Mouse (Mus musculus) MEL (cell line): ENCODE results near the gene Gm20388. TPM values are rescaled to one million over a fixed set of nuclear protein-coding genes. Genes with fewer than 3 reads are reported as not detected.

ENCODE experiments used
- DNase-seq: peaks from one replicate; pipeline ENCODE4 v3.0.0; 2011; ENCODE audit warnings: low read depth, low spot score
- H3K27ac ChIP-seq: 2 replicates; pipeline ENCODE4 v1.5.1; 2012; ENCODE audit warnings: low read depth, mild to moderate bottlenecking, control low read depth, low read length, moderate library complexity; ENCODE audit not compliant: control insufficient read depth
- H3K27me3 ChIP-seq, 2 experiments: fragments of 150-350 bp in 1 of 2; sonication (generic) in 1 of 2; 2 replicates each; pipeline ENCODE4 v1.6.1; 2012; ENCODE audit warnings: low read length in 2 of 2, mild to moderate bottlenecking in 2 of 2, improper control_type of control experiment in 1 of 2, moderate library complexity in 1 of 2; ENCODE audit not compliant: insufficient read depth in 2 of 2, control insufficient read depth in 1 of 2
- H3K36me3 ChIP-seq, 2 experiments: 2 replicates each; pipeline ENCODE4 v1.6.1; 2012 to 2014; ENCODE audit warnings: low read length in 2 of 2, improper control_type of control experiment in 1 of 2, inconsistent platforms in 1 of 2, mild to moderate bottlenecking in 1 of 2; ENCODE audit not compliant: insufficient read depth in 2 of 2, control insufficient read depth in 1 of 2
- H3K4me1 ChIP-seq, 2 experiments: fragments of 150-350 bp in 1 of 2; sonication (generic) in 1 of 2; 2 replicates each; pipeline ENCODE4 v1.6.1; 2012; ENCODE audit warnings: low read length in 2 of 2, improper control_type of control experiment in 1 of 2, mild to moderate bottlenecking in 1 of 2; ENCODE audit not compliant: insufficient read depth in 2 of 2, control insufficient read depth in 1 of 2
- H3K4me3 ChIP-seq, 2 experiments: fragments of 150-350 bp in 1 of 2; sonication (generic) in 1 of 2; 2 replicates each; pipeline ENCODE4 v1.5.1; 2012; ENCODE audit warnings: low read depth in 2 of 2, low read length in 2 of 2, mild to moderate bottlenecking in 2 of 2, moderate library complexity in 2 of 2, control low read depth in 1 of 2, improper control_type of control experiment in 1 of 2; ENCODE audit not compliant: control insufficient read depth in 1 of 2, insufficient read depth in 1 of 2
- H3K79me2 ChIP-seq: 2 replicates; pipeline ENCODE4 v1.6.1; 2012; ENCODE audit warnings: mild to moderate bottlenecking, low read length, moderate library complexity; ENCODE audit not compliant: control insufficient read depth, poor library complexity, insufficient read depth
- H3K9ac ChIP-seq: 2 replicates; pipeline ENCODE4 v1.6.1; 2012; ENCODE audit warnings: low read depth, mild to moderate bottlenecking, control low read depth, low read length, moderate library complexity; ENCODE audit not compliant: control insufficient read depth, poor library complexity, severe bottlenecking
- H3K9me3 ChIP-seq: fragments of 150-350 bp; sonication (generic); replicated peaks from 2 replicates; pipeline ENCODE4 v1.6.1; 2012; ENCODE audit warnings: mild to moderate bottlenecking, low read length, improper control_type of control experiment, moderate library complexity; ENCODE audit not compliant: insufficient read depth
- CHD2 ChIP-seq: IDR thresholded peaks from 2 replicates; pipeline ENCODE4 v1.6.1; 2011; ENCODE audit warnings: low read length, improper control_type of control experiment
- ETS1 ChIP-seq: IDR thresholded peaks from 2 replicates; pipeline ENCODE4 v1.6.1; 2012; ENCODE audit warnings: low read depth, mild to moderate bottlenecking, inconsistent platforms, low read length, improper control_type of control experiment, moderate library complexity
- GABPA ChIP-seq: IDR thresholded peaks from 2 replicates; pipeline ENCODE4 v1.6.1; 2012; ENCODE audit warnings: low read depth, mild to moderate bottlenecking, inconsistent platforms, low read length, improper control_type of control experiment, moderate library complexity
- JUND ChIP-seq: IDR thresholded peaks from 2 replicates; pipeline ENCODE4 v1.6.1; 2011; ENCODE audit warnings: low read depth, mild to moderate bottlenecking, improper control_type of control experiment, low read length
- MAFK ChIP-seq: IDR thresholded peaks from 2 replicates; pipeline ENCODE4 v1.6.1; 2011; ENCODE audit warnings: low read depth, mild to moderate bottlenecking, low read length, improper control_type of control experiment, borderline replicate concordance
- MEF2A ChIP-seq: IDR thresholded peaks from 2 replicates; pipeline ENCODE4 v1.6.1; 2014; ENCODE audit warnings: low read depth, mild to moderate bottlenecking, inconsistent platforms, low read length, improper control_type of control experiment; ENCODE audit not compliant: poor library complexity, insufficient replicate concordance, severe bottlenecking; ENCODE audit errors: extremely low read depth
- MXI1 ChIP-seq: IDR thresholded peaks from 2 replicates; pipeline ENCODE4 v1.6.1; 2011; ENCODE audit warnings: mild to moderate bottlenecking, low read depth, low read length, improper control_type of control experiment
- MYC ChIP-seq: IDR thresholded peaks from 2 replicates; pipeline ENCODE4 v1.6.1; 2011; ENCODE audit warnings: low read depth, mild to moderate bottlenecking, low read length, improper control_type of control experiment, moderate library complexity
- NRF1 ChIP-seq: IDR thresholded peaks from 2 replicates; pipeline ENCODE4 v1.6.1; 2014; ENCODE audit warnings: low read depth, mild to moderate bottlenecking, inconsistent platforms, low read length, improper control_type of control experiment, moderate library complexity; ENCODE audit not compliant: poor library complexity, insufficient read depth, severe bottlenecking
- SMC3 ChIP-seq: IDR thresholded peaks from 2 replicates; pipeline ENCODE4 v1.6.1; 2011; ENCODE audit warnings: low read depth, low read length, improper control_type of control experiment
- TAL1 ChIP-seq: IDR thresholded peaks from 2 replicates; pipeline ENCODE4 v1.6.1; 2012; ENCODE audit warnings: mild to moderate bottlenecking, inconsistent platforms, low read length, moderate library complexity, mixed read lengths
- USF1 ChIP-seq: IDR thresholded peaks from 2 replicates; pipeline ENCODE4 v1.6.1; 2014; ENCODE audit warnings: low read depth, mild to moderate bottlenecking, inconsistent platforms, low read length, improper control_type of control experiment, moderate library complexity
- ZC3H11A ChIP-seq: IDR thresholded peaks from 2 replicates; pipeline ENCODE4 v1.6.1; 2012; ENCODE audit warnings: low read depth, mild to moderate bottlenecking, inconsistent platforms, low read length, improper control_type of control experiment
- ZKSCAN1 ChIP-seq: IDR thresholded peaks from 2 replicates; pipeline ENCODE4 v1.6.1; 2012; ENCODE audit warnings: low read depth, mild to moderate bottlenecking, inconsistent platforms, low read length, improper control_type of control experiment, moderate library complexity
- polyA plus RNA-seq, 2 experiments: library from polyadenylated mRNA; stranded (reverse) in 1 of 2; unstranded in 1 of 2; fragments of >175 nt in 1 of 2; fragments of >200 nt in 1 of 2; gene quantifications; 2 replicates each; pipeline versions ENCODE4 v1.2.1 to v1.2.4; 2012; ENCODE audit warnings: low replicate concordance in 2 of 2, low read depth in 1 of 2; ENCODE audit not compliant: insufficient read length in 2 of 2, insufficient read depth in 1 of 2, missing spikeins in 1 of 2
- total RNA-seq: library from RNA; depleted of rRNA; stranded (reverse); fragments of 300-350 nt; gene quantifications from 2 replicates; pipeline ENCODE4 v1.2.3, GENCODE M21; 2012

Gene Gm20388
- total and polyA plus RNA-seq, 3 experiments, result 11.1 to 17.8 TPM; not detected in 1

- no peaks in the 10 kb centered on the region for H3K27me3 ChIP-seq
These were observed 3758.0 kb downstream of the Gm20388 start for GRCm38 (mm10) chr8:123668681-123669080.

DNA sequence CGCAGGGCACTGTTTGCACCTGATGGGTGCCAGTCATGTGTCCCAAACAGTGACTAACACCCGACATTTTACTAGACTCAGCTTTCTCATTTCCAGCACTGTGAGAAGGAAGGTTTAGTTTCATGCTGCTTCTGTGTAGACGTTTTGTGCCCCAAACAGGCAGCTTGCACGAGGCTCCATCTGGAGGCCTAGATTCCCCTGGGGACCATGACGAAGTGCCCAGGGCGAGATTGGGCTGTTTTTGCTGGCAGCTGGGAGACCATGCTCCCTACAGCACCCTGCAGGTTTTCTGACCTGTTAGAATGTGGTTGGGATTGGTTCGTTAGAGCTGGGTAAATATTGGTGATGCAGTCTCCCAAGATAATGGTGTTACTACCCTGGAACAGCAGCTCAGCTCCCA lies 3760.1 kb downstream of the Gm20388 start:
- H3K36me3 ChIP-seq, result no peaks in the 10 kb centered on the region
- H3K9me3 ChIP-seq, result no peaks in the 10 kb centered on the region
- no peak overlapping the region for H3K27ac ChIP-seq
- no peak for DNase-seq
- no peaks in the 10 kb centered on the region for H3K4me1 ChIP-seq
- H3K4me3 ChIP-seq, result no peak overlapping the region
- TF ChIP-seq SMC3 (no peak), MXI1 (no peak), ZKSCAN1 (no peak), JUND (no peak), NRF1 (no peak), GABPA (no peak), MAFK (no peak), CHD2 (no peak), USF1 (no peak)
- no peaks in the 10 kb centered on the region for H3K27me3 ChIP-seq
- no peak overlapping the region for H3K9ac ChIP-seq
- H3K79me2 ChIP-seq, result no peaks in the 10 kb centered on the region

More at GRCm38 (mm10) chr8:123668681-123669080, 3758.0 kb downstream of the Gm20388 start:
- DNase-seq, result no peak
- Histone ChIP-seq H3K79me2 (no peaks in the 10 kb centered on the region), H3K9ac (no peak overlapping the region), H3K4me3 (no peak overlapping the region), H3K36me3 (no peaks in the 10 kb centered on the region), H3K9me3 (no peaks in the 10 kb centered on the region)
- no peak for TF ChIP-seq ETS1
- no peak for TF ChIP-seq MYC
- TF ChIP-seq, all 39 proteins: peak for 0
- Histone ChIP-seq H3K27ac (no peak overlapping the region), H3K4me1 (no peaks in the 10 kb centered on the region)

- DNase-seq, result no peak
- no peaks in the 10 kb centered on the region for H3K27me3 ChIP-seq
- no peaks in the 10 kb centered on the region for H3K36me3 ChIP-seq
- H3K79me2 ChIP-seq, result no peaks in the 10 kb centered on the region
- peak overlapping the region; percentile 17; the same call in 1 of the 2 replicates for H3K9ac ChIP-seq
- no peaks in the 10 kb centered on the region for H3K4me1 ChIP-seq
- no peaks in the 10 kb centered on the region for H3K9me3 ChIP-seq
- H3K27ac ChIP-seq, result no peak overlapping the region
- 0 out of 4 replicates have a peak overlapping the region, but pooled peaks of 1 of the 2 experiments have one; percentile 19 for H3K4me3 ChIP-seq
- TF ChIP-seq MEF2A, result no peak
- TF ChIP-seq TAL1, result no peak
- TF ChIP-seq ZC3H11A, result no peak
- no peak for TF ChIP-seq MXI1
- TF ChIP-seq MYC, result no peak
- no peak for TF ChIP-seq MAFK
- peak; percentile 59; the same call in 1 of the 2 replicates for TF ChIP-seq USF1
These were observed 3760.8 kb downstream of the Gm20388 start for GRCm38 (mm10) chr8:123671454-123671853.
